Mouse (Mus musculus) forebrain, embryonic 16.5 days (tissue): Measurements from ENCODE around the gene Hgfac. TPM values are rescaled to one million over a fixed set of nuclear protein-coding genes. Genes with fewer than 3 reads are reported as not detected.

ENCODE experiments used
- ATAC-seq: fragments of 200-750 bp; cut with Nextera tagmentation; 2 replicates; pipeline ENCODE4 v1.8.0; 2017; ENCODE audit warnings: mild to moderate bottlenecking, moderate library complexity
- H3K27ac ChIP-seq: fragments of 300-500 bp; sonication (generic); 2 replicates; pipeline ENCODE4 v1.5.1; 2014; ENCODE audit warnings: low read length, control low read depth
- H3K27me3 ChIP-seq: fragments of 300-500 bp; sonication (generic); replicated peaks from 2 replicates; pipeline ENCODE4 v1.6.1; 2014; ENCODE audit warnings: low read length; ENCODE audit not compliant: control insufficient read depth, insufficient read depth
- H3K36me3 ChIP-seq: fragments of 300-500 bp; sonication (generic); 2 replicates; pipeline ENCODE4 v1.6.1; 2014; ENCODE audit not compliant: control insufficient read depth, insufficient read depth
- H3K4me1 ChIP-seq: fragments of 300-500 bp; sonication (generic); replicated peaks from 2 replicates; pipeline ENCODE4 v1.6.1; 2014; ENCODE audit warnings: low read length; ENCODE audit not compliant: control insufficient read depth, insufficient read depth
- H3K4me2 ChIP-seq: fragments of 300-500 bp; sonication (generic); 2 replicates; pipeline ENCODE4 v1.6.1; 2014; ENCODE audit warnings: mild to moderate bottlenecking, low read length, control low read depth
- H3K4me3 ChIP-seq: fragments of 300-500 bp; sonication (generic); replicated peaks from 2 replicates; pipeline ENCODE4 v1.5.1; 2014; ENCODE audit warnings: mild to moderate bottlenecking, low read length, control low read depth
- H3K9ac ChIP-seq: fragments of 300-500 bp; sonication (generic); replicated peaks from 2 replicates; pipeline ENCODE4 v1.6.1; 2014; ENCODE audit warnings: low read depth, low read length, control low read depth
- H3K9me3 ChIP-seq: fragments of 300-500 bp; sonication (generic); 2 replicates; pipeline ENCODE4 v1.6.1; 2016; ENCODE audit warnings: low read length; ENCODE audit not compliant: control insufficient read depth
- WGBS: fragments of 180-500 bp; shearing (Covaris S2); extraction: QIAGEN DNeasy Blood & Tissue Kit; methylation state at CpG from one replicate; pipeline ENCODE4 v1.1.7; 2014; 5-methylcytosine and 5-hydroxymethylcytosine counted together
- polyA plus RNA-seq: library from polyadenylated mRNA; unstranded; fragments of >200 nt; fragmentation: Nextera tagmentation; extraction: Ambion mirVana; gene quantifications from 2 replicates; pipeline ENCODE4 v1.2.1, GENCODE M21; 2015

The Hgfac gene
- polyA plus RNA-seq, 1 experiment from 2014 or later: 0.56 TPM

GRCm38 (mm10) chr5:35055076-35055475, 13.8 kb downstream of the Hgfac start:
- Histone ChIP-seq H3K27me3 (no peaks in the 10 kb centered on the region), H3K27ac (no peak overlapping the region), H3K9me3 (no peaks in the 10 kb centered on the region), H3K36me3 (no peaks in the 10 kb centered on the region), H3K4me3 (no peak overlapping the region), H3K4me2 (no peak overlapping the region), H3K9ac (no peak overlapping the region), H3K4me1 (peaks cover 18% of the 10 kb centered on the region)
- no peak for ATAC-seq
- WGBS: 58% methylated on average over 12 of the region's 12 CpGs

GRCm38 (mm10) chr5:35056604-35057432, 15.5 kb downstream of the Hgfac start, which contains the start of gene Dok7:
Gene Dok7, plus strand, starts transcription at chr5:35056766.
- Histone ChIP-seq H3K4me2 (peak within 1 kb of the TSS; percentile 91), H3K4me3 (peak within 1 kb of the TSS; percentile 60), H3K36me3 (no peaks in the 10 kb centered on the region), H3K27ac (no peak within 1 kb of the TSS), H3K9me3 (no peaks in the 10 kb centered on the region), H3K27me3 (no peaks in the 10 kb centered on the region), H3K9ac (peak within 1 kb of the TSS; percentile 74), H3K4me1 (peaks cover 18% of the 10 kb centered on the region)
- under 1% methylated on average over 52 of the region's 74 CpGs for WGBS
- ATAC-seq: peak; percentile 72

DNA sequence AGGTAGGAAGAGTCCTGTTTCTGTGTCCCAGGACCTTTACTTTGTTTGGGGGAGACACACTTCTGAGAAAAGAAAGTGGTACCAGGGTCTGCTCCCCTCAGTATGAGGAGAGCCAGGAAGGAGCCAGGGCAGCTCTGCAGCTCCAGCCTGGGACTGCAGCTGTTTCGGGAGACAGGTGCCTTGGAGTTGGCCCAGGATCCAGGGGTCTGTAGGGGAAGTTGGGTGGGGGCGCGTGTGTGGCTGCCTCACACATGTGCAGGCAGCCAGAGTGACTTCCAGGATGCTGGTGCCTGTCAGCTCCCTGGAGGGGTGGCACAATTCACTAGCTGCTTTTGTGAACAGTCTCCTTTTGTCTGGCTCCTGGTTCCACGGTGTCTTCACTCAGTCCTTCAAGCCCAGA, 16.3 kb downstream of the Hgfac start:
- Histone ChIP-seq H3K4me1 (peaks cover 18% of the 10 kb centered on the region), H3K9ac (peak overlapping the region; percentile 74), H3K27me3 (no peaks in the 10 kb centered on the region), H3K9me3 (no peaks in the 10 kb centered on the region), H3K27ac (no peak overlapping the region), H3K4me3 (peak overlapping the region; percentile 60), H3K36me3 (no peaks in the 10 kb centered on the region), H3K4me2 (peak overlapping the region; percentile 91)
- WGBS: 12% methylated on average over 4 of the region's 4 CpGs
- ATAC-seq: peak; percentile 16; the same call in 1 of the 2 replicates

GRCm38 (mm10) chr5:35058216-35058615, 16.9 kb downstream of the Hgfac start:
- H3K27ac ChIP-seq: no peak overlapping the region
- no peaks in the 10 kb centered on the region for H3K9me3 ChIP-seq
- H3K4me2 ChIP-seq: peak overlapping the region; percentile 91
- peaks cover 18% of the 10 kb centered on the region for H3K4me1 ChIP-seq
- WGBS: 58% methylated on average over 1 of the region's 1 CpGs
- H3K4me3 ChIP-seq: peak overlapping the region; percentile 60
- H3K36me3 ChIP-seq: no peaks in the 10 kb centered on the region
- H3K27me3 ChIP-seq: no peaks in the 10 kb centered on the region
- H3K9ac ChIP-seq: no peak overlapping the region; the same call in 1 of the 2 replicates
- no peak for ATAC-seq

- Histone ChIP-seq H3K4me1 (peaks cover 17% of the 10 kb centered on the region), H3K27ac (no peak overlapping the region), H3K36me3 (no peaks in the 10 kb centered on the region), H3K4me2 (no peak overlapping the region), H3K4me3 (no peak overlapping the region), H3K27me3 (no peaks in the 10 kb centered on the region), H3K9me3 (no peaks in the 10 kb centered on the region), H3K9ac (no peak overlapping the region)
- ATAC-seq: no peak
- 84% methylated on average over 3 of the region's 3 CpGs for WGBS
Measured at GRCm38 (mm10) chr5:35060098-35060497, 18.8 kb downstream of the Hgfac start.

GRCm38 (mm10) chr5:35069841-35070240, 28.5 kb downstream of the Hgfac start:
- WGBS: 90% methylated on average over 2 of the region's 2 CpGs
- H3K36me3 ChIP-seq: no peaks in the 10 kb centered on the region
- H3K4me3 ChIP-seq: no peak overlapping the region
- H3K9me3 ChIP-seq: no peaks in the 10 kb centered on the region
- H3K4me1 ChIP-seq: peaks cover 5% of the 10 kb centered on the region; the same call in 1 of the 2 replicates
- H3K4me2 ChIP-seq: no peak overlapping the region
- no peaks in the 10 kb centered on the region for H3K27me3 ChIP-seq
- no peak overlapping the region for H3K9ac ChIP-seq
- no peak overlapping the region for H3K27ac ChIP-seq
- ATAC-seq: no peak

DNA sequence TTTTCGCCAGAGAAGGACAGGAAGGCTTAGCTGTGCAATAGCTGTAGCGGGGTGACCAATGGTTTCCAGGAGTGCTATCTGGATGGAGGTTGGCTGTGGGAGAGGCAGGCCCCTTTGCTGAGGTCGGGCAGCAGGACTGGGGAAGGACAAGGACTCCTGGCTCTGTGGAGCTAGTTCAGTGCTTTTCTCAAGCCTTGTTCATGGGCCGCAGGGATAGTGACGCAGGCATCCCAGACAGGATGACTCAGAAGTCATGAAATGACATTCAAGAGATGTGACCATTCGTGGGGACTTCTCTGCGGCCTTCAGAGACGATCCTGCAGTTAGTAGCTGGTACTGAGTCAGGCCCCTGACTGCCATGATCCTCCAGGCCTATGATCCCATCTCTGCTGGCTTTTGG, 29.0 kb downstream of the Hgfac start:
- Histone ChIP-seq H3K4me2 (no peak overlapping the region), H3K4me1 (peaks cover 5% of the 10 kb centered on the region; the same call in 1 of the 2 replicates), H3K27ac (no peak overlapping the region), H3K36me3 (no peaks in the 10 kb centered on the region), H3K27me3 (no peaks in the 10 kb centered on the region), H3K9me3 (no peaks in the 10 kb centered on the region), H3K4me3 (no peak overlapping the region), H3K9ac (no peak overlapping the region)
- no peak for ATAC-seq
- WGBS: 85% methylated on average over 8 of the region's 8 CpGs

GRCm38 (mm10) chr5:35070953-35071352, 29.6 kb downstream of the Hgfac start:
- ATAC-seq: peak; percentile 65
- Histone ChIP-seq H3K36me3 (no peaks in the 10 kb centered on the region), H3K9ac (no peak overlapping the region), H3K4me1 (peaks cover 5% of the 10 kb centered on the region; the same call in 1 of the 2 replicates), H3K27me3 (no peaks in the 10 kb centered on the region), H3K4me2 (no peak overlapping the region), H3K9me3 (no peaks in the 10 kb centered on the region), H3K27ac (no peak overlapping the region), H3K4me3 (no peak overlapping the region)
- 31% methylated on average over 7 of the region's 7 CpGs for WGBS

- Histone ChIP-seq H3K4me3 (no peak overlapping the region), H3K9me3 (no peaks in the 10 kb centered on the region), H3K27ac (no peak overlapping the region), H3K4me2 (no peak overlapping the region), H3K36me3 (no peaks in the 10 kb centered on the region), H3K27me3 (no peaks in the 10 kb centered on the region), H3K9ac (no peak overlapping the region), H3K4me1 (peaks cover 5% of the 10 kb centered on the region; the same call in 1 of the 2 replicates)
- WGBS: 92% methylated on average over 6 of the region's 6 CpGs
- no peak for ATAC-seq
Measured at GRCm38 (mm10) chr5:35071855-35072254, 30.5 kb downstream of the Hgfac start.
